Mouse (Mus musculus) embryonic facial prominence, embryonic 10.5 days (tissue): ENCODE measurements around the gene Hnrnpf. TPM values are rescaled to one million over a fixed set of nuclear protein-coding genes. Genes with fewer than 3 reads are reported as not detected.

ENCODE experiments used
- DNase-seq: peaks from one replicate; pipeline ENCODE4 v3.0.0-alpha.2; 2017; ENCODE audit warnings: low spot score
- H3K27ac ChIP-seq: fragments of 300-500 bp; sonication (generic); replicated peaks from 2 replicates; pipeline ENCODE4 v1.5.1; 2016; ENCODE audit warnings: mild to moderate bottlenecking
- H3K27me3 ChIP-seq: fragments of 300-500 bp; sonication (generic); replicated peaks from 2 replicates; pipeline ENCODE4 v1.6.1; 2016; ENCODE audit warnings: low read depth, mild to moderate bottlenecking; ENCODE audit not compliant: poor library complexity, severe bottlenecking
- H3K36me3 ChIP-seq: fragments of 300-500 bp; sonication (generic); replicated peaks from 2 replicates; pipeline ENCODE4 v1.6.1; 2016; ENCODE audit warnings: mild to moderate bottlenecking, moderate library complexity
- H3K4me1 ChIP-seq: fragments of 300-500 bp; sonication (generic); 2 replicates; pipeline ENCODE4 v1.6.1; 2016
- H3K4me3 ChIP-seq: fragments of 300-500 bp; sonication (generic); 2 replicates; pipeline ENCODE4 v1.5.1; 2016; ENCODE audit warnings: mild to moderate bottlenecking, moderate library complexity
- H3K9me3 ChIP-seq: fragments of 300-500 bp; sonication (generic); 2 replicates; pipeline ENCODE4 v1.6.1; 2016; ENCODE audit warnings: mild to moderate bottlenecking
- WGBS: fragments of 180-500 bp; shearing (Covaris S2); methylation state at CpG from one replicate; pipeline ENCODE4 v1.1.7; 2016; 5-methylcytosine and 5-hydroxymethylcytosine counted together
- polyA plus RNA-seq: library from polyadenylated mRNA; unstranded; fragments of >200 nt; fragmentation: Nextera tagmentation; extraction: Ambion mirVana; gene quantifications from 2 replicates; pipeline ENCODE4 v1.2.1, GENCODE M21; 2016

The Hnrnpf gene
- polyA plus RNA-seq, 1 experiment from 2014 or later, result 878 TPM

DNA sequence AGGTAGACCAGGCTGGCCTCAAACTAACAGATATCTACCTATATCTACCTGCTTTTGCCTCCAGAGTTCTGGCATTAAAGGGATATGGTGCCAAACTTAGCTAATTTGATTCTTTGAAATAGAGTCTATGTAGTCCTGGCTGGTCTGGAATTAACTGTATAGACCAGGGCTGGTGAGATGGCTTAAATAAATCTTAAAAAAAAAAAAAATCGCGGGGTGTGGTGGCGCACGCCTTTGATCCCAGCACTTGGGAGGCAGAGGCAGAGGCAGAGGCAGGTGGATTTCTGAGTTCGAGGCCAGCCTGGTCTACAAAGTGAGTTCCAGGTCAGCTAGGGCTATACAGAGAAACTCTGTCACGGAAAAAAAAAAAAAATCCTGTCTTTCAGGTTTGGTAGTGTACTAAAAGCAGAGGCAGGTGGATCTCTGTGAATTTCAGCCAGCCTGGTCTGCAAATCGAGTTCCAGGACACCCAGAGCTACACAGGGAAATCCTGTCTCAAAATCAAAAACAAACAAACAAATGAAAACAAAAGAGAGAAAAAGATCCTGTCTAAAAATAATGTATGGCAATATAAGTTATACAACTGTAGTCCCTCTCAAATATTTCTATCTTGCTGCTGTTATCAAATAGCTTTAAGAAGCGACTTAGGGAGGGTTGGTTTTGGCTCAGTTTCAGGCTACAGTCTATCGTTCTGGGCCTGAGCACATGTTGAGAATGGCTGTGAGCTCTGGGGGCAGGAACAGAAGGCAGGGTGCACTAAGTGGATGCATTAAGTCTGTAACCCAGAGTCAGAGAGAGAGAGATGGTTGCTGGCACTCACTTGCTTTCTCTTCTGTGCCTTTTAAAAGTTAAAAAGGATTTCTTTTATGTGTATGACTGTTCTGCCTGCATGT, 1.6 kb downstream of the Hnrnpf start:
- H3K4me3 ChIP-seq, result no peak overlapping the region
- H3K36me3 ChIP-seq, result no peaks in the 10 kb centered on the region
- no peak for DNase-seq
- H3K9me3 ChIP-seq, result no peaks in the 10 kb centered on the region
- H3K4me1 ChIP-seq, result peaks cover 7% of the 10 kb centered on the region
- no peaks in the 10 kb centered on the region for H3K27me3 ChIP-seq
- H3K27ac ChIP-seq, result no peak overlapping the region
- WGBS, result 78% methylated on average over 9 of the region's 9 CpGs

DNA sequence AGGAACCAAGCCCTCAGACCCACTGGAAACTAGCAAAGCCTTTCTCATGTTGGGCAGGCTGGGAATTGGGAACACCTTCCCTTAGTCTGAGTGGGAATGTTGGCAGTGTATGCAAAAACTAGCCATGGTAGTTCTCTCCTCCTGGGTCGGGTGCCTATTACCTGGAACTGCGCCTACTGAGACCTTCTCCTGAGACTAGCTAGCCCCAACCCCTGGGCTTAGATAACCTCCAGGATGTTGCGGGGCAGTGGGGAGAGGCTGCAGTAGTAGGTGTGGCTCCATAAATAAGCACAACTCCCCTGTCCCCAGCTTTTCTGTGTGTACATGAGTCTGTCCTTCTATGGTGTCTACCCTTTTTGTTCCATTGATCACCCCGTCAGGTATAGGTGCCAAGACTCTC, 2.4 kb downstream of the Hnrnpf start:
- 79% methylated on average over 4 of the region's 4 CpGs for WGBS
- Histone ChIP-seq H3K27ac (no peak overlapping the region), H3K9me3 (no peaks in the 10 kb centered on the region), H3K36me3 (no peaks in the 10 kb centered on the region), H3K4me1 (peaks cover 7% of the 10 kb centered on the region), H3K27me3 (no peaks in the 10 kb centered on the region), H3K4me3 (no peak overlapping the region)
- DNase-seq, result no peak

DNA sequence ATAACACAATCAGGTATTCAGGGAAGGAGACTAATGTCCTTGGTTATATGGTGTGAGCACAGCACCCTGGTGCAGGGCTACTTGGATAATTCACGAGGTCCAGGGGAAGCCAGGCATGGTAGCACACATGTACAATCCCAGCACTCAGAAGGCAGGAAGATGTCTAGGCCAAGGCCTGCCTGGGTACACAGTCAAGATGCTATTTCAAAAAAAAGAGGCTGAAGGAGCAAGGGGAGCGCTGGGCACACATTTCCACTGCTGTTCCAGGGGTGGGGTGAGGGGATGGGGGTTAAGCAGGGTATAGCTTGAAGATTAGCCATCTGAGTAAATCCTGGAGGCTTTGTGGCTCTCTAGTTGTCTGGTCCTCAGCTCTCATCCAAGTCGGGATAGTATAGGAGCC, 3.7 kb downstream of the Hnrnpf start:
- Histone ChIP-seq H3K27me3 (no peaks in the 10 kb centered on the region), H3K4me1 (peaks cover 12% of the 10 kb centered on the region), H3K36me3 (no peaks in the 10 kb centered on the region), H3K4me3 (no peak overlapping the region), H3K9me3 (no peaks in the 10 kb centered on the region), H3K27ac (no peak overlapping the region)
- 78% methylated on average over 3 of the region's 3 CpGs for WGBS
- no peak for DNase-seq

DNA sequence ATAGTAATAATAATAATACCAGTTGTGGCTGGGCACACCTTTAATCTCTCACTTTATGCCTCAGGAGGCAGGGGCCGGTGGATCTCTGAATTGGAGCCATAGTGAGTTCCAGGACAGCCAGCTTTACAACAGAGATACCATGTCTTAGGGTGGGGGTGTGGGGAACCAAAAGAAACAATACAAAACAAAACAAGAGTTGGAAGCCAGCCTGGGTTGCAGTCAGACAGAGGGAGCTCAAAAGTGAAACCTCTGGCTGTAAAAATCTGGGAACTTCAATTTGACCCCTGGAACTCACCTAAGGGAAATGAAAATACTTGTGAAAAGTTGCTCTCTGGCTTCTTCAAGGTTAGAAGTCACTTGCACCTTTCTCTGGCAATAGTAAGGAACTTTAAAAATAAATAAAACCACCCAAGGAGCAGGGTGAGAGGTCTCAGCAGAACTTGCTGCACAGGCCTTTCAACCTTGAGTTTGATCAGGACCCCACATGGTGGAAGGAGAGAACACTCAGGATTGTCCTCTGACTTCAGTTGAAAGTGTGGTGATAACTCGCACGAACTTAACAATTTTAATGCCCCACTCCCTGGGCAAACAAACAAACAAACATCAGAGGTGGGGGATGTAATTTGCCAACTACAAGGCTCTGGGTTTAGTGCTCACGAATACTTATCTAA, 5.3 kb downstream of the Hnrnpf start:
- H3K4me3 ChIP-seq, result peak overlapping the region; percentile 100
- H3K27me3 ChIP-seq, result no peaks in the 10 kb centered on the region
- DNase-seq, result peak; percentile 29
- no peaks in the 10 kb centered on the region for H3K9me3 ChIP-seq
- H3K4me1 ChIP-seq, result peaks cover 24% of the 10 kb centered on the region
- 38% methylated on average over 4 of the region's 4 CpGs for WGBS
- no peaks in the 10 kb centered on the region for H3K36me3 ChIP-seq
- H3K27ac ChIP-seq, result peak overlapping the region; percentile 98

DNA sequence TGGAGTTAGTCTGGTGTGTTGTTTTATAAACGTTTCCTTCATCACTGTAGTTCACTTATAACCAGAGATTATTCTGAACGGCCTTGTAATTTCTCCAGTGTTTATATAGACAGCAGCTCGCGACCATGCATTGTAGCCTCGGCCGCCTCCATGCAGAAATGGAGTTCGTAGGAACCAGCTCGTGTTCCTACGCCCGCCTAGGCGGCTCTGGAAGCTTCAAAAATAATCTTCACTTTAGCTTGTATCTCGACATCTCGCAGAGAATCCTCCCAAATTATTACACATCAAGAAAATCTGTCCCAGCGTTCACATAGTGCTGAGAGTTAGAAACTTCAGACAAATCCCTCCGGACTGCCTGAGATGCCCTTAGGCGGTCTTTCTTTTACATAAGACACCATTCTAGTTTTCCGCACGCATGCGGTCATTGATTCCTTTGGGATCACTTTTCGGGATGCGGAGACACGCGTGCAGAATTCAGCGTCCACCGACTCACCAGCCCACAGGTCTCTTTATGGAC, 5.9 kb downstream of the Hnrnpf start:
- Histone ChIP-seq H3K27me3 (no peaks in the 10 kb centered on the region), H3K4me1 (peaks cover 24% of the 10 kb centered on the region), H3K4me3 (peak overlapping the region; percentile 100), H3K36me3 (no peaks in the 10 kb centered on the region), H3K9me3 (no peaks in the 10 kb centered on the region), H3K27ac (peak overlapping the region; percentile 98)
- no peak for DNase-seq
- WGBS, result under 1% methylated on average over 25 of the region's 25 CpGs

DNA sequence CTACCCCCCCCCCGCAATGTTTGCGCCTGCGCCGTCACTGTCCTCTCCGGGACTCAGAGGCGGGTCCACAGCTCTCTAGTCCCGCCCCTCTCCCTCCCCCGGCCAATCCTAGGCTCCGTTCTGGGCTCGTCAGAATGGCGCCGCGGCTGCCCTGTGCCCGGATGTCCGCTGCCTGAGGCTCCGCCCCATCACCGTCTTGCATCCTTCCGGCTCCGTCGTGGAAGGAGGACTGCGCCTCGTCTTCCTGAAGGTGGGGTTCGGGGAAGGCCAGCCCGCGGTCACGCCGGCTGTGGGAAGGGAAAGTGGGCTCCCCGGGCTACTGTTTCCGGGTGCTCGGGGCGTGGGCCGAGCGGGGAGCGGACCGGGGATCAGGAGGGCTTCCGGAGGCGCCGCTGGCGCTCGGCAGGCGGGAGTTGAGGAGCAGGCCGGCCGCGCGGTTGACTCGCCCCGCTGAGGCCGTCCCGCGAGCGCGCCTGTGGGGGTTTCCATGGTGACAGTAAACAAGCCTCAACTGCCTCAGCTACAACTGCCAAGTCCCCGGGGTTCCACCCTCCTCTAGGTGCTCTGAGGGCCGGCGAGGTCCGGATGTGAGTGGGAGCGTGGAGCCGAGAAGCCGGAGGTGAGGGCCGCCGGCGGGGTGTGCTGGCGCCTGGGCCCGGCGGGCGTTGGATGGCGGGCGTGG, 6.6 kb downstream of the Hnrnpf start:
- H3K27ac ChIP-seq, result peak overlapping the region; percentile 98
- WGBS, result under 1% methylated on average over 68 of the region's 68 CpGs
- no peaks in the 10 kb centered on the region for H3K27me3 ChIP-seq
- H3K4me1 ChIP-seq, result peaks cover 24% of the 10 kb centered on the region
- H3K9me3 ChIP-seq, result no peaks in the 10 kb centered on the region
- no peaks in the 10 kb centered on the region for H3K36me3 ChIP-seq
- peak; percentile 99 for DNase-seq
- peak overlapping the region; percentile 100 for H3K4me3 ChIP-seq

DNA sequence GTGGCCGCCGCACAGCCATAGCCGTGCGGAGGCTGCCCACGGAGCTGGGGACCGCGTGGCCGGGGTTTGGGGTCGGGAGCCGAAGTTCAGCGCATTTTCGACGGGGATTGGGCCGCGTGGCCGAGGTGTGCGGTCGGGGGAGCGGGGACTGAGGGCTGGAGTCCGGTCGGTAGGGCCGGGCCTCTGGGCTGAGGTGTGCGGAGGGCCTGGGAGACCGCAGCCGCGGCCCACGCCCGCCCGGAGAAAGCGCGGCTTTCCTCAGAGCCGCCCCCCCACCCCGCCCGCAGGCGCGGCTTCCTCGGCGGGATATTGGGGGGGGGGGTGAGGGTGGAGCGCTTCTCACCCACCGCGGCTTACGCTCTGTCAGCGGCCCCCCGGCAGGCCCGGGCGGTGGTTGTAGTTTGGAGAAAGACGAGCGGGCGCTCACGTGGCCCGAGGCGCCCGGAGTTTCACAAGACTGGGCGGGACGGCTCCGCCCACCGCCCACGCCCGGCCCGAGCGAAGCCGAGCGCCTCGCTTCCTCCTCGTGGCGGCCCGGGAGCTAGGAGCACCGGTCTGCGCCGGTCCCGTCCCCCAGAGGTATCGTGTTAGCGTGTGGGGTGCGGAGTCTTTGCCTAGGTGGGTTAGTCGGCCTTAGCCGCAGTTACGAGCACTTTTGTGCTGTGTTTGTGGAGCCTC, 7.3 kb downstream of the Hnrnpf start:
- Histone ChIP-seq H3K36me3 (no peaks in the 10 kb centered on the region), H3K9me3 (no peaks in the 10 kb centered on the region), H3K27me3 (no peaks in the 10 kb centered on the region), H3K4me1 (peaks cover 24% of the 10 kb centered on the region), H3K27ac (peak overlapping the region; percentile 98), H3K4me3 (peak overlapping the region; percentile 100)
- under 1% methylated on average over 77 of the region's 77 CpGs for WGBS
- peak; percentile 91 for DNase-seq

DNA sequence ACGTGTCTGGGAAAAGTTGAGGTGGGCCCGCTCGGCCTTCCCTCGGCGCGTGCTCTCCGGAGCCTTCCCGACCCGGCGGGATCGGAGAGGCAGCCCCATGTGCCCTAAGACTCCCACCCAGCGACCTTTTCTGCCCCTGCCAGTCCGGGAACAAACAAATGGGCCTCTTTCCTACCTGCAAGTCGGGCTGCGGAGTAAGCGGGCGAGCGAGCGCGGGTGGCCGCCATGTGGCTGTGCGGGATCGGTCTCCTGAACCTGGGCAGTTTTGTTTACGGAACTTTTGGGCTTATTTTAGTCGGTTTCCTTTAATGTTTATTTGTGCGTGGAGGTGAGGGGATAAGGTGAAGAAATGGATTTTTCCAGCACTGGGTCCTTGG, 7.8 kb downstream of the Hnrnpf start:
- 0% methylated on average over 26 of the region's 26 CpGs for WGBS
- DNase-seq, result no peak
- Histone ChIP-seq H3K27me3 (no peaks in the 10 kb centered on the region), H3K27ac (peak overlapping the region; percentile 98), H3K4me1 (peaks cover 24% of the 10 kb centered on the region), H3K4me3 (peak overlapping the region; percentile 100), H3K36me3 (no peaks in the 10 kb centered on the region), H3K9me3 (no peaks in the 10 kb centered on the region)

DNA sequence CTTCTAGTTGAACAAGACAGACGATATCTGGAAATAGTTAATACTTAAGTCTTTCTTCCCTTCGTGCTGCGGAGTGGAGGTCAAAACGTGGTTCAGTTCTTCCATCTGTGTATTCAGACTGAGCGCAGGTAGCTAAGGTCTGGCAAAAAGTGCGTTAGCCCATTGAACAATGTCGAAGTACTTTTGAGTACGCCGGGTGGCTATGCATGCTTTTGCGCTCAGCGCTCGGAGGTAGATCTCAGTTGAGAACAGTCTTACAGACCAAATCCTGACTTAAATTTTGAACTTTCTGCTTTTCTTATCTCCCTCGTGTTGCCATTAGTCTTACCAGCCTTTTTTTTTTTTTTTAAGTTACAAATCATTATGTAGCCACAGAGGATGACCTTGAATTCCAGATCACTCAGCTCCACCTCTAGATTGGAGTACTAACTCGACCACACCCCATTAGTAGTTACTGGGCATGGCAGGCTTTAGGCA, 8.3 kb downstream of the Hnrnpf start:
- peak; percentile 25 for DNase-seq
- Histone ChIP-seq H3K36me3 (no peaks in the 10 kb centered on the region), H3K27me3 (no peaks in the 10 kb centered on the region), H3K4me3 (peak overlapping the region; percentile 100), H3K4me1 (peaks cover 26% of the 10 kb centered on the region), H3K27ac (peak overlapping the region; percentile 98), H3K9me3 (no peaks in the 10 kb centered on the region)
- 2% methylated on average over 14 of the region's 14 CpGs for WGBS

DNA sequence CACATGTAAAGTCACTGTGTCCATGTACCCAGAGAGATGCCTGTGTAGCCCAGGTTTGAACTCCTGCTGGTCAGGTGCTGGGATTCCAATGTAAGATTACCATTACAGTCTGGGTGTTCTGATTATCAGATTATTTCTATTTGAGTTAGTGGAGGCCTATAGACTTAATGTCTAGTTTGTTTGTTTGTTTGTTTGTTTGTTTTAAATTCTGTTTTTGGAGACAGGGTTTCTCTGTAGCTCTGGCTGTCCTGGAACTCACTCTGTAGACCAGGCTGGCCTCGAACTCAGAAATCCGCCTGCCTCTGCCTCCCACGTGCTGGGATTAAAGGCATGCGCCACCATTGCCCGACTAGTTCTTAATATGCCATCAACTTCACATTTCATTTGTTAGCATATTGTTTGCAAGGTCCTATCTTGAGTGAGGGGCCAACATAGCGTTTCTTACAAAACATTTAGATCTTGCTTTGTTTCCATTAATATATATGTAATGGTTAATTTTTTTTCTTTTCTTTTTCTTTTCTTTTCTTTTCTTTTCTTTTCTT, 10.1 kb downstream of the Hnrnpf start:
- DNase-seq, result no peak
- Histone ChIP-seq H3K9me3 (no peaks in the 10 kb centered on the region), H3K4me3 (peak overlapping the region; percentile 100), H3K36me3 (no peaks in the 10 kb centered on the region), H3K27ac (no peak overlapping the region), H3K27me3 (no peaks in the 10 kb centered on the region), H3K4me1 (peaks cover 30% of the 10 kb centered on the region)
- WGBS, result 84% methylated on average over 6 of the region's 6 CpGs

DNA sequence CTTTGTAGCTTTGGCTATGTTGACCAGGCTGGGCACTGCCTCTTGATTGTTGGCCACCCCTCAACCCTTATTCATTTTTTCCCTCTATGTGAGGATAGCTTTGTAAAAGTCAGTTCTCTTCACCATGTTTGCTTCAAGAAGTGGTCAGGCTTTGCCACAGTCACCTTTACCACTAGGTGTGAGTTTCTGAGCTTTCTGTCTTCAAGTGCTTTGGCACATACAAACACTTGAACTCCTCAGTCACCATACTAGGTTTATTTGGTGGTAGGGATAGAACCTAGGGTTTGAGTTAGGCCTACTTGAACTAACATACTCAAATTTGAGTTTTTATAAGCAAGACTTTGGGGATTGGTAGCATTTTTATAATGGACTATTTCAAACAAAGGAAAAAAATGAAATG, 14.4 kb downstream of the Hnrnpf start:
- Histone ChIP-seq H3K27ac (no peak overlapping the region), H3K4me1 (peaks cover 42% of the 10 kb centered on the region), H3K4me3 (no peak overlapping the region), H3K27me3 (no peaks in the 10 kb centered on the region), H3K9me3 (no peaks in the 10 kb centered on the region), H3K36me3 (peaks cover 14% of the 10 kb centered on the region)
- DNase-seq, result no peak
